Mouse (Mus musculus) intestine, postnatal 0 days (tissue): ENCODE results near the gene Lrrc59. TPM values are rescaled to one million over a fixed set of nuclear protein-coding genes. Genes with fewer than 3 reads are reported as not detected.
A peak's percentile ranks its signal among the peaks of the same experiment; 100 is the strongest.

Source experiments
- ATAC-seq: fragments of 200-750 bp; cut with Nextera tagmentation; 2 replicates; pipeline ENCODE4 v1.8.0; 2017; ENCODE audit warnings: mild to moderate bottlenecking, moderate TSS enrichment, moderate library complexity
- H3K27ac ChIP-seq: fragments of 300-500 bp; sonication (generic); 2 replicates; pipeline ENCODE4 v1.5.1; 2014; ENCODE audit warnings: mild to moderate bottlenecking, low read depth, low read length, moderate library complexity
- H3K27me3 ChIP-seq: fragments of 300-500 bp; sonication (generic); replicated peaks from 2 replicates; pipeline ENCODE4 v1.6.1; 2014; ENCODE audit warnings: low read length, mixed read lengths; ENCODE audit not compliant: control insufficient read depth, insufficient read depth
- H3K36me3 ChIP-seq: fragments of 300-500 bp; sonication (generic); 2 replicates; pipeline ENCODE4 v1.6.1; 2014; ENCODE audit warnings: mild to moderate bottlenecking, moderate library complexity; ENCODE audit not compliant: control insufficient read depth, insufficient read depth
- H3K4me1 ChIP-seq: fragments of 300-500 bp; sonication (generic); replicated peaks from 2 replicates; pipeline ENCODE4 v1.6.1; 2014; ENCODE audit warnings: antibody characterized with exemption, low read length, mixed read lengths; ENCODE audit not compliant: control insufficient read depth, insufficient read depth
- H3K4me2 ChIP-seq: fragments of 300-500 bp; sonication (generic); replicated peaks from 2 replicates; pipeline ENCODE4 v1.6.1; 2014; ENCODE audit warnings: low read depth, mild to moderate bottlenecking, moderate library complexity
- H3K4me3 ChIP-seq: fragments of 300-500 bp; sonication (generic); 2 replicates; pipeline ENCODE4 v1.5.1; 2014; ENCODE audit warnings: low read depth, low read length
- H3K9ac ChIP-seq: fragments of 300-500 bp; sonication (generic); 2 replicates; pipeline ENCODE4 v1.6.1; 2014; ENCODE audit warnings: mild to moderate bottlenecking, low read depth, low read length
- H3K9me3 ChIP-seq: fragments of 300-500 bp; sonication (generic); 2 replicates; pipeline ENCODE4 v1.6.1; 2016; ENCODE audit warnings: mixed run types; ENCODE audit not compliant: control insufficient read depth
- CTCF ChIP-seq: sonication (generic); IDR thresholded peaks from 2 replicates; pipeline ENCODE4 v1.5.1; 2016; ENCODE audit warnings: low read depth, mild to moderate bottlenecking, control low read depth, antibody characterized with exemption, moderate library complexity
- WGBS: fragments of 180-500 bp; shearing (Covaris S2); extraction: QIAGEN DNeasy Blood & Tissue Kit; methylation state at CpG from one replicate; pipeline ENCODE4 v1.1.7; 2014; 5-methylcytosine and 5-hydroxymethylcytosine counted together
- polyA plus RNA-seq: library from polyadenylated mRNA; unstranded; fragments of >200 nt; fragmentation: Nextera tagmentation; extraction: Ambion mirVana; gene quantifications from 2 replicates; pipeline ENCODE4 v1.2.1, GENCODE M21; 2015

Lrrc59 gene
- polyA plus RNA-seq, 1 experiment from 2014 or later: 172 TPM

- TF ChIP-seq CTCF: no peak
- H3K4me1 ChIP-seq: no peaks in the 10 kb centered on the region; the same call in 1 of the 2 replicates
- H3K27ac ChIP-seq: no peak overlapping the region
- no peak overlapping the region for H3K9ac ChIP-seq
- WGBS: 74% methylated on average over 5 of the region's 5 CpGs
- no peak overlapping the region for H3K4me3 ChIP-seq
- no peak overlapping the region for H3K4me2 ChIP-seq
- peaks cover 9% of the 10 kb centered on the region; the same call in 1 of the 2 replicates for H3K36me3 ChIP-seq
- no peaks in the 10 kb centered on the region for H3K9me3 ChIP-seq
- H3K27me3 ChIP-seq: no peaks in the 10 kb centered on the region
- ATAC-seq: no peak
Measured at GRCm38 (mm10) chr11:94674984-94675383, 45.4 kb downstream of the Lrrc59 start.

GRCm38 (mm10) chr11:94675446-94675845 lies 45.9 kb downstream of the Lrrc59 start:
- peaks cover 4% of the 10 kb centered on the region; the same call in 1 of the 2 replicates for H3K36me3 ChIP-seq
- no peak for ATAC-seq
- 0 out of 2 replicates have a peak, but pooled peaks have one; percentile 4 for TF ChIP-seq CTCF
- no peak overlapping the region for H3K9ac ChIP-seq
- no peak overlapping the region for H3K27ac ChIP-seq
- no peaks in the 10 kb centered on the region; the same call in 1 of the 2 replicates for H3K4me1 ChIP-seq
- H3K4me2 ChIP-seq: peak overlapping the region; percentile 89; the same call in 1 of the 2 replicates
- H3K27me3 ChIP-seq: no peaks in the 10 kb centered on the region
- H3K9me3 ChIP-seq: no peaks in the 10 kb centered on the region
- H3K4me3 ChIP-seq: no peak overlapping the region
- 79% methylated on average over 5 of the region's 5 CpGs for WGBS

GRCm38 (mm10) chr11:94676308-94676707 lies 46.7 kb downstream of the Lrrc59 start:
- H3K27me3 ChIP-seq: no peaks in the 10 kb centered on the region
- H3K4me2 ChIP-seq: peak overlapping the region; percentile 89
- no peaks in the 10 kb centered on the region; the same call in 1 of the 2 replicates for H3K4me1 ChIP-seq
- 39% methylated on average over 4 of the region's 4 CpGs for WGBS
- H3K27ac ChIP-seq: peak overlapping the region; percentile 58; the same call in 1 of the 2 replicates
- H3K4me3 ChIP-seq: peak overlapping the region; percentile 98
- H3K36me3 ChIP-seq: no peaks in the 10 kb centered on the region
- ATAC-seq: no peak
- TF ChIP-seq CTCF: no peak
- H3K9me3 ChIP-seq: no peaks in the 10 kb centered on the region
- peak overlapping the region; percentile 95; the same call in 1 of the 2 replicates for H3K9ac ChIP-seq

- Histone ChIP-seq H3K27ac (peak within 1 kb of the TSS; percentile 58), H3K4me3 (peak within 1 kb of the TSS; percentile 98), H3K4me1 (no peaks in the 10 kb centered on the region; the same call in 1 of the 2 replicates), H3K27me3 (no peaks in the 10 kb centered on the region), H3K36me3 (no peaks in the 10 kb centered on the region), H3K4me2 (peak within 1 kb of the TSS; percentile 89), H3K9ac (peak within 1 kb of the TSS; percentile 95), H3K9me3 (no peaks in the 10 kb centered on the region)
- no peak for TF ChIP-seq CTCF
- ATAC-seq: peak; percentile 92
- WGBS: under 1% methylated on average over 78 of the region's 82 CpGs
Measured at GRCm38 (mm10) chr11:94676754-94677606, 47.4 kb downstream of the Lrrc59 start, which contains the start of gene Xylt2. TSS of gene Xylt2 (minus strand) at chr11:94677515.

- ATAC-seq: no peak
- TF ChIP-seq CTCF: no peak
- Histone ChIP-seq H3K4me2 (peak overlapping the region; percentile 89), H3K9me3 (no peaks in the 10 kb centered on the region), H3K9ac (peak overlapping the region; percentile 95), H3K27ac (no peak overlapping the region), H3K36me3 (no peaks in the 10 kb centered on the region), H3K27me3 (no peaks in the 10 kb centered on the region), H3K4me1 (no peaks in the 10 kb centered on the region; the same call in 1 of the 2 replicates), H3K4me3 (peak overlapping the region; percentile 98)
- 33% methylated on average over 15 of the region's 15 CpGs for WGBS
Measured at GRCm38 (mm10) chr11:94677607-94678145, 48.1 kb downstream of the Lrrc59 start.

GRCm38 (mm10) chr11:94680639-94681038 lies 51.1 kb downstream of the Lrrc59 start:
- no peak overlapping the region for H3K27ac ChIP-seq
- no peaks in the 10 kb centered on the region for H3K27me3 ChIP-seq
- no peaks in the 10 kb centered on the region for H3K9me3 ChIP-seq
- TF ChIP-seq CTCF: peak; percentile 43
- no peak overlapping the region for H3K9ac ChIP-seq
- no peak overlapping the region for H3K4me3 ChIP-seq
- H3K36me3 ChIP-seq: no peaks in the 10 kb centered on the region
- no peak overlapping the region for H3K4me2 ChIP-seq
- ATAC-seq: no peak
- H3K4me1 ChIP-seq: no peaks in the 10 kb centered on the region; the same call in 1 of the 2 replicates
